Mouse (Mus musculus) heart, embryonic 11.5 days (tissue): ENCODE measurements around the gene Arl5c. TPM values are rescaled to one million over a fixed set of nuclear protein-coding genes. Genes with fewer than 3 reads are reported as not detected.
A peak's percentile ranks its signal among the peaks of the same experiment; 100 is the strongest.

Experiments used
- ATAC-seq: fragments of 200-750 bp; cut with Nextera tagmentation; replicated peaks from 2 replicates; pipeline ENCODE4 v1.8.0; 2017; ENCODE audit warnings: moderate library complexity; ENCODE audit not compliant: insufficient number of reproducible peaks, low FRiP score, low TSS enrichment
- H3K27ac ChIP-seq: fragments of 300-500 bp; sonication (generic); 2 replicates; pipeline ENCODE4 v1.5.1; 2014; ENCODE audit warnings: mild to moderate bottlenecking, low read depth, low read length
- H3K27me3 ChIP-seq: fragments of 300-500 bp; sonication (generic); 2 replicates; pipeline ENCODE4 v1.6.1; 2014; ENCODE audit warnings: mild to moderate bottlenecking, low read length, mixed read lengths; ENCODE audit not compliant: control insufficient read depth, insufficient read depth
- H3K36me3 ChIP-seq: fragments of 300-500 bp; sonication (generic); 2 replicates; pipeline ENCODE4 v1.6.1; 2014; ENCODE audit warnings: mild to moderate bottlenecking, low read length, moderate library complexity, mixed read lengths; ENCODE audit not compliant: control insufficient read depth, insufficient read depth
- H3K4me1 ChIP-seq: fragments of 300-500 bp; sonication (generic); 2 replicates; pipeline ENCODE4 v1.6.1; 2014; ENCODE audit warnings: low read length; ENCODE audit not compliant: control insufficient read depth, insufficient read depth
- H3K4me2 ChIP-seq: fragments of 300-500 bp; sonication (generic); 2 replicates; pipeline ENCODE4 v1.6.1; 2014; ENCODE audit warnings: mild to moderate bottlenecking, moderate library complexity
- H3K4me3 ChIP-seq: fragments of 300-500 bp; sonication (generic); 2 replicates; pipeline ENCODE4 v1.5.1; 2014; ENCODE audit warnings: low read depth, low read length
- H3K9ac ChIP-seq: fragments of 300-500 bp; sonication (generic); 2 replicates; pipeline ENCODE4 v1.6.1; 2014; ENCODE audit warnings: mild to moderate bottlenecking, low read depth, low read length, moderate library complexity
- H3K9me3 ChIP-seq: fragments of 300-500 bp; sonication (generic); replicated peaks from 2 replicates; pipeline ENCODE4 v1.6.1; 2016; ENCODE audit warnings: low read length; ENCODE audit not compliant: control insufficient read depth
- WGBS: fragments of 180-500 bp; shearing (Covaris S2); extraction: QIAGEN DNeasy Blood & Tissue Kit; methylation state at CpG from one replicate; pipeline ENCODE4 v1.1.7; 2014; ENCODE audit not compliant: insufficient replicate concordance; 5-methylcytosine and 5-hydroxymethylcytosine counted together
- polyA plus RNA-seq: library from polyadenylated mRNA; unstranded; fragments of >200 nt; fragmentation: Nextera tagmentation; extraction: Ambion mirVana; gene quantifications from 2 replicates; pipeline ENCODE4 v1.2.1, GENCODE M21; 2014

The Arl5c gene
- polyA plus RNA-seq, 1 experiment from 2014 or later: 8.0 TPM

GRCm38 (mm10) chr11:98022555-98023371 is 26.8 kb upstream of the Arl5c start, which contains the start of gene Cacnb1:
Gene Cacnb1, minus strand, starts transcription at chr11:98023034.
- Histone ChIP-seq H3K27me3 (no peaks in the 10 kb centered on the region), H3K27ac (peak within 1 kb of the TSS; percentile 79), H3K9ac (peak within 1 kb of the TSS; percentile 87), H3K9me3 (no peaks in the 10 kb centered on the region), H3K4me3 (peak within 1 kb of the TSS; percentile 74), H3K36me3 (no peaks in the 10 kb centered on the region), H3K4me2 (peak within 1 kb of the TSS; percentile 99), H3K4me1 (peaks cover 15% of the 10 kb centered on the region)
- under 1% methylated on average over 52 of the region's 52 CpGs for WGBS
- peak; percentile 32; the same call in 1 of the 2 replicates for ATAC-seq

GRCm38 (mm10) chr11:98022253-98022554 is 26.2 kb upstream of the Arl5c start:
- H3K4me3 ChIP-seq: peak overlapping the region; percentile 74
- H3K27ac ChIP-seq: peak overlapping the region; percentile 79
- peak overlapping the region; percentile 87 for H3K9ac ChIP-seq
- WGBS: 0% methylated on average over 22 of the region's 23 CpGs
- H3K4me2 ChIP-seq: peak overlapping the region; percentile 99
- ATAC-seq: no peak
- peaks cover 14% of the 10 kb centered on the region for H3K4me1 ChIP-seq
- H3K27me3 ChIP-seq: no peaks in the 10 kb centered on the region
- H3K9me3 ChIP-seq: no peaks in the 10 kb centered on the region
- H3K36me3 ChIP-seq: no peaks in the 10 kb centered on the region

GRCm38 (mm10) chr11:98021565-98022252 is 25.7 kb upstream of the Arl5c start:
- H3K9ac ChIP-seq: peak overlapping the region; percentile 87
- no peaks in the 10 kb centered on the region for H3K9me3 ChIP-seq
- no peak for ATAC-seq
- peaks cover 14% of the 10 kb centered on the region for H3K4me1 ChIP-seq
- no peak overlapping the region for H3K27ac ChIP-seq
- H3K36me3 ChIP-seq: no peaks in the 10 kb centered on the region
- no peaks in the 10 kb centered on the region for H3K27me3 ChIP-seq
- 3% methylated on average over 34 of the region's 34 CpGs for WGBS
- H3K4me2 ChIP-seq: peak overlapping the region; percentile 99
- H3K4me3 ChIP-seq: peak overlapping the region; percentile 74

GRCm38 (mm10) chr11:98021118-98021517 is 25.1 kb upstream of the Arl5c start:
- Histone ChIP-seq H3K9ac (no peak overlapping the region), H3K9me3 (no peaks in the 10 kb centered on the region), H3K27me3 (no peaks in the 10 kb centered on the region), H3K4me3 (no peak overlapping the region; the same call in 1 of the 2 replicates), H3K4me2 (peak overlapping the region; percentile 99), H3K27ac (no peak overlapping the region), H3K4me1 (peaks cover 14% of the 10 kb centered on the region), H3K36me3 (no peaks in the 10 kb centered on the region)
- 57% methylated on average over 2 of the region's 2 CpGs for WGBS
- no peak for ATAC-seq

- no peak for ATAC-seq
- peaks cover 14% of the 10 kb centered on the region for H3K4me1 ChIP-seq
- no peaks in the 10 kb centered on the region for H3K9me3 ChIP-seq
- no peak overlapping the region for H3K9ac ChIP-seq
- H3K27ac ChIP-seq: no peak overlapping the region
- no peaks in the 10 kb centered on the region for H3K27me3 ChIP-seq
- H3K4me2 ChIP-seq: no peak overlapping the region; the same call in 1 of the 2 replicates
- WGBS: 68% methylated on average over 1 of the region's 1 CpGs
- no peak overlapping the region for H3K4me3 ChIP-seq
- H3K36me3 ChIP-seq: no peaks in the 10 kb centered on the region
Measured at GRCm38 (mm10) chr11:98020710-98021109, 24.7 kb upstream of the Arl5c start.

GRCm38 (mm10) chr11:98019883-98020610 is 24.1 kb upstream of the Arl5c start:
- Histone ChIP-seq H3K9ac (no peak overlapping the region), H3K36me3 (no peaks in the 10 kb centered on the region), H3K4me2 (no peak overlapping the region), H3K4me3 (no peak overlapping the region), H3K9me3 (no peaks in the 10 kb centered on the region), H3K27me3 (no peaks in the 10 kb centered on the region), H3K27ac (no peak overlapping the region), H3K4me1 (peaks cover 14% of the 10 kb centered on the region)
- WGBS: 44% methylated on average over 8 of the region's 8 CpGs
- no peak for ATAC-seq

GRCm38 (mm10) chr11:98018858-98019641 is 23.1 kb upstream of the Arl5c start:
- ATAC-seq: no peak
- H3K4me2 ChIP-seq: no peak overlapping the region; the same call in 1 of the 2 replicates
- H3K36me3 ChIP-seq: no peaks in the 10 kb centered on the region

GRCm38 (mm10) chr11:98018222-98018621 is 22.2 kb upstream of the Arl5c start:
- H3K27ac ChIP-seq: no peak overlapping the region
- H3K9me3 ChIP-seq: no peaks in the 10 kb centered on the region
- H3K36me3 ChIP-seq: no peaks in the 10 kb centered on the region
- no peak for ATAC-seq
- WGBS: 62% methylated on average over 6 of the region's 6 CpGs
- peaks cover 14% of the 10 kb centered on the region for H3K4me1 ChIP-seq
- H3K4me3 ChIP-seq: no peak overlapping the region
- H3K9ac ChIP-seq: no peak overlapping the region
- no peak overlapping the region for H3K4me2 ChIP-seq
- no peaks in the 10 kb centered on the region for H3K27me3 ChIP-seq

More at GRCm38 (mm10) chr11:98018858-98019641, 23.1 kb upstream of the Arl5c start:
- no peak overlapping the region for H3K9ac ChIP-seq
- H3K4me3 ChIP-seq: no peak overlapping the region
- 29% methylated on average over 10 of the region's 10 CpGs for WGBS
- no peaks in the 10 kb centered on the region for H3K9me3 ChIP-seq
- no peak overlapping the region for H3K27ac ChIP-seq
- H3K4me1 ChIP-seq: peaks cover 14% of the 10 kb centered on the region
- no peaks in the 10 kb centered on the region for H3K27me3 ChIP-seq
